Mouse (Mus musculus): ENCODE data around the gene Hinfp. TPM values are rescaled to one million over a fixed set of nuclear protein-coding genes. Genes with fewer than 3 reads are reported as not detected.
A peak's percentile ranks its signal among the peaks of the same experiment; 100 is the strongest.
"Not testable (repeated sequence)": the region's sequence is repeated elsewhere in the genome, so short reads cannot be mapped to it uniquely, and the experiment has no call there.

Gene Hinfp
- polyA plus RNA-seq, 1 experiment from 2014 or later, result 15.1 TPM

GRCm38 (mm10) chr9:44307248-44307647, 1.8 kb upstream of the Hinfp start:
- H3K9ac ChIP-seq, result no peak overlapping the region
- H3K27ac ChIP-seq, result no peak overlapping the region
- peaks cover 22% of the 10 kb centered on the region for H3K4me1 ChIP-seq (replicated peaks)
- WGBS, result 68% methylated on average over 2 of the region's 2 CpGs
- no peak overlapping the region for H3K4me2 ChIP-seq
- H3K4me3 ChIP-seq, result no peak overlapping the region
- no peak for ATAC-seq (replicated peaks; ENCODE audit: insufficient number of reproducible peaks, insufficient read depth, low FRiP score, low read depth)
- H3K36me3 ChIP-seq, result peaks cover 3% of the 10 kb centered on the region
- no peaks in the 10 kb centered on the region for H3K9me3 ChIP-seq (replicated peaks)
- H3K27me3 ChIP-seq, result no peaks in the 10 kb centered on the region

GRCm38 (mm10) chr9:44306532-44306931, 1.1 kb upstream of the Hinfp start:
- Histone ChIP-seq H3K27me3 (no peaks in the 10 kb centered on the region), H3K27ac (no peak overlapping the region), H3K4me1 (replicated peaks) (peaks cover 22% of the 10 kb centered on the region), H3K4me2 (no peak overlapping the region), H3K4me3 (no peak overlapping the region), H3K9me3 (replicated peaks) (no peaks in the 10 kb centered on the region), H3K9ac (no peak overlapping the region), H3K36me3 (peaks cover 10% of the 10 kb centered on the region)
- 90% methylated on average over 6 of the region's 6 CpGs for WGBS
- ATAC-seq (replicated peaks; ENCODE audit: insufficient number of reproducible peaks, insufficient read depth, low FRiP score, low read depth), result no peak

GRCm38 (mm10) chr9:44300001-44300400, 5.5 kb downstream of the Hinfp start:
- ATAC-seq (replicated peaks; ENCODE audit: insufficient number of reproducible peaks, insufficient read depth, low FRiP score, low read depth); H3K27ac ChIP-seq; H3K27me3 ChIP-seq; H3K9me3 ChIP-seq (replicated peaks); H3K4me3 ChIP-seq; H3K9ac ChIP-seq; H3K4me2 ChIP-seq: not testable (repeated sequence)
- peaks cover 11% of the 10 kb centered on the region for H3K4me1 ChIP-seq (replicated peaks)
- H3K36me3 ChIP-seq, result peaks cover 69% of the 10 kb centered on the region
- WGBS, result 90% methylated on average over 3 of the region's 3 CpGs

GRCm38 (mm10) chr9:44292490-44292889, 13.0 kb downstream of the Hinfp start:
- H3K9ac ChIP-seq, result no peak overlapping the region
- H3K4me2 ChIP-seq, result no peak overlapping the region
- H3K27me3 ChIP-seq, result peaks cover 17% of the 10 kb centered on the region; the same call in 1 of the 2 replicates
- H3K4me3 ChIP-seq, result no peak overlapping the region
- no peak overlapping the region for H3K27ac ChIP-seq
- H3K36me3 ChIP-seq, result peaks cover 56% of the 10 kb centered on the region
- 72% methylated on average over 3 of the region's 3 CpGs for WGBS
- ATAC-seq (replicated peaks; ENCODE audit: insufficient number of reproducible peaks, insufficient read depth, low FRiP score, low read depth), result no peak
- peaks cover 17% of the 10 kb centered on the region for H3K4me1 ChIP-seq (replicated peaks)
- H3K9me3 ChIP-seq (replicated peaks), result no peaks in the 10 kb centered on the region

GRCm38 (mm10) chr9:44288959-44289291, 16.5 kb downstream of the Hinfp start:
- WGBS, result 11% methylated on average over 11 of the region's 11 CpGs
- H3K4me3 ChIP-seq, result peak overlapping the region; percentile 68; the same call in 1 of the 2 replicates

GRCm38 (mm10) chr9:44288076-44288958, 17.2 kb downstream of the Hinfp start, which contains the start of gene Abcg4:
Abcg4 (minus strand) TSS chr9:44288615.
- ATAC-seq (replicated peaks; ENCODE audit: insufficient number of reproducible peaks, insufficient read depth, low FRiP score, low read depth), result peak; percentile 32
- H3K27me3 ChIP-seq, result peaks cover 24% of the 10 kb centered on the region
- H3K9me3 ChIP-seq (replicated peaks), result no peaks in the 10 kb centered on the region
- WGBS, result under 1% methylated on average over 38 of the region's 38 CpGs
- H3K4me3 ChIP-seq, result peak within 1 kb of the TSS; percentile 68
- no peak within 1 kb of the TSS for H3K27ac ChIP-seq
- H3K4me1 ChIP-seq (replicated peaks), result peaks cover 24% of the 10 kb centered on the region
- peaks cover 18% of the 10 kb centered on the region for H3K36me3 ChIP-seq
- peak within 1 kb of the TSS; percentile 68 for H3K9ac ChIP-seq
- H3K4me2 ChIP-seq, result peak within 1 kb of the TSS; percentile 96

More at GRCm38 (mm10) chr9:44288959-44289291, 16.5 kb downstream of the Hinfp start:
- Histone ChIP-seq H3K4me2 (peak overlapping the region; percentile 96), H3K36me3 (peaks cover 24% of the 10 kb centered on the region), H3K4me1 (replicated peaks) (peaks cover 24% of the 10 kb centered on the region), H3K9ac (no peak overlapping the region), H3K9me3 (replicated peaks) (no peaks in the 10 kb centered on the region), H3K27ac (no peak overlapping the region), H3K27me3 (peaks cover 24% of the 10 kb centered on the region)
- ATAC-seq (replicated peaks; ENCODE audit: insufficient number of reproducible peaks, insufficient read depth, low FRiP score, low read depth), result 0 out of 2 replicates have a peak, but pooled peaks have one; percentile 16

GRCm38 (mm10) chr9:44287401-44288075, 17.9 kb downstream of the Hinfp start:
- no peak overlapping the region for H3K27ac ChIP-seq
- no peaks in the 10 kb centered on the region for H3K9me3 ChIP-seq (replicated peaks)
- peak; percentile 36 for ATAC-seq (replicated peaks; ENCODE audit: insufficient number of reproducible peaks, insufficient read depth, low FRiP score, low read depth)
- peak overlapping the region; percentile 96 for H3K4me2 ChIP-seq
- H3K36me3 ChIP-seq, result peaks cover 12% of the 10 kb centered on the region; the same call in 1 of the 2 replicates
- peaks cover 26% of the 10 kb centered on the region for H3K4me1 ChIP-seq (replicated peaks)
- H3K9ac ChIP-seq, result peak overlapping the region; percentile 68
- H3K27me3 ChIP-seq, result peaks cover 24% of the 10 kb centered on the region
- H3K4me3 ChIP-seq, result peak overlapping the region; percentile 68
- WGBS, result under 1% methylated on average over 47 of the region's 47 CpGs

- ATAC-seq (replicated peaks; ENCODE audit: insufficient number of reproducible peaks, insufficient read depth, low FRiP score, low read depth), result no peak
- H3K4me3 ChIP-seq, result peak overlapping the region; percentile 68
- peak overlapping the region; percentile 68 for H3K9ac ChIP-seq
- H3K36me3 ChIP-seq, result peaks cover 11% of the 10 kb centered on the region; the same call in 1 of the 2 replicates
- H3K4me1 ChIP-seq (replicated peaks), result peaks cover 26% of the 10 kb centered on the region
- no peak overlapping the region for H3K27ac ChIP-seq
- H3K27me3 ChIP-seq, result peaks cover 24% of the 10 kb centered on the region
- H3K4me2 ChIP-seq, result peak overlapping the region; percentile 96
- WGBS, result 11% methylated on average over 10 of the region's 11 CpGs
- H3K9me3 ChIP-seq (replicated peaks), result no peaks in the 10 kb centered on the region
These were observed 18.5 kb downstream of the Hinfp start for GRCm38 (mm10) chr9:44287003-44287400.

- Histone ChIP-seq H3K4me3 (peak overlapping the region; percentile 2; the same call in 1 of the 2 replicates), H3K4me2 (no peak overlapping the region), H3K27ac (no peak overlapping the region), H3K9ac (no peak overlapping the region), H3K27me3 (peaks cover 24% of the 10 kb centered on the region), H3K4me1 (replicated peaks) (peaks cover 26% of the 10 kb centered on the region), H3K9me3 (replicated peaks) (no peaks in the 10 kb centered on the region), H3K36me3 (0 out of 2 replicates have a peak, but pooled peaks cover 6% of the 10 kb centered on the region)
- 22% methylated on average over 6 of the region's 6 CpGs for WGBS
- ATAC-seq (replicated peaks; ENCODE audit: insufficient number of reproducible peaks, insufficient read depth, low FRiP score, low read depth), result no peak
These were observed 19.1 kb downstream of the Hinfp start for GRCm38 (mm10) chr9:44286256-44286850.

- no peak overlapping the region for H3K9ac ChIP-seq
- no peak overlapping the region for H3K4me3 ChIP-seq
- no peak overlapping the region for H3K27ac ChIP-seq
- H3K4me2 ChIP-seq, result no peak overlapping the region
- 49% methylated on average over 5 of the region's 5 CpGs for WGBS
- ATAC-seq (replicated peaks; ENCODE audit: insufficient number of reproducible peaks, insufficient read depth, low FRiP score, low read depth), result no peak
- H3K36me3 ChIP-seq, result no peaks in the 10 kb centered on the region
- no peaks in the 10 kb centered on the region for H3K9me3 ChIP-seq (replicated peaks)
- peaks cover 16% of the 10 kb centered on the region for H3K4me1 ChIP-seq (replicated peaks)
- peaks cover 12% of the 10 kb centered on the region for H3K27me3 ChIP-seq
These were observed 22.3 kb downstream of the Hinfp start for GRCm38 (mm10) chr9:44283183-44283582.

- Histone ChIP-seq H3K4me1 (replicated peaks) (peaks cover 14% of the 10 kb centered on the region), H3K36me3 (no peaks in the 10 kb centered on the region), H3K27ac (no peak overlapping the region), H3K9me3 (replicated peaks) (no peaks in the 10 kb centered on the region), H3K27me3 (no peaks in the 10 kb centered on the region), H3K4me3 (no peak overlapping the region), H3K9ac (no peak overlapping the region), H3K4me2 (no peak overlapping the region)
- ATAC-seq (replicated peaks; ENCODE audit: insufficient number of reproducible peaks, insufficient read depth, low FRiP score, low read depth), result no peak
- 87% methylated on average over 4 of the region's 4 CpGs for WGBS
These were observed 35.5 kb downstream of the Hinfp start for GRCm38 (mm10) chr9:44269973-44270372.
